Mouse (Mus musculus): Measurements from ENCODE around the gene Coro7.
"Not testable (repeated sequence)": the region's sequence is repeated elsewhere in the genome, so short reads cannot be mapped to it uniquely, and the experiment has no call there.

The Coro7 gene

DNA sequence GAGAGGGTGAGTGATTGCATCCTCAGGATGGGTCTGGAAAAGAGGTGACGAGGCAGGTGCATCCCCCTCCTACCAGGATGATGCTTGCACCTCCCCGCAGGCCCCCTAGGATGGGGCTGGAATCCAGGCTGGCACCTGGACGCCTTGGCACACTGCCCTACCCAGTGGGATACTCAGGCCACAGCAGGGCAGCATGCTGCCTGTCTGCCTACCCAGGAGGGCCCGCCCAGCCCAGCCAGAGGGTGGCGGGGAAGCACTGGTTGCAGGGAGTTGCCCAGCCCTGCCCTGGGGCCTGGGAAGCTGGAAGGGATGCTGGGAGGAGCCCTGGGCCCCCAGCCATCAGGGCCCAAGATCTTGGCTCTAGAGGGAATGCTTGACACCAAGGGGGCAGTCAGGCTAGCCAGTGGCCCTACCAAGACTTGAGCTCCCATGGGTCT lies 84.0 kb downstream of the Coro7 start:
- in situ Hi-C loops (cut with MboI), result no loop called here

DNA sequence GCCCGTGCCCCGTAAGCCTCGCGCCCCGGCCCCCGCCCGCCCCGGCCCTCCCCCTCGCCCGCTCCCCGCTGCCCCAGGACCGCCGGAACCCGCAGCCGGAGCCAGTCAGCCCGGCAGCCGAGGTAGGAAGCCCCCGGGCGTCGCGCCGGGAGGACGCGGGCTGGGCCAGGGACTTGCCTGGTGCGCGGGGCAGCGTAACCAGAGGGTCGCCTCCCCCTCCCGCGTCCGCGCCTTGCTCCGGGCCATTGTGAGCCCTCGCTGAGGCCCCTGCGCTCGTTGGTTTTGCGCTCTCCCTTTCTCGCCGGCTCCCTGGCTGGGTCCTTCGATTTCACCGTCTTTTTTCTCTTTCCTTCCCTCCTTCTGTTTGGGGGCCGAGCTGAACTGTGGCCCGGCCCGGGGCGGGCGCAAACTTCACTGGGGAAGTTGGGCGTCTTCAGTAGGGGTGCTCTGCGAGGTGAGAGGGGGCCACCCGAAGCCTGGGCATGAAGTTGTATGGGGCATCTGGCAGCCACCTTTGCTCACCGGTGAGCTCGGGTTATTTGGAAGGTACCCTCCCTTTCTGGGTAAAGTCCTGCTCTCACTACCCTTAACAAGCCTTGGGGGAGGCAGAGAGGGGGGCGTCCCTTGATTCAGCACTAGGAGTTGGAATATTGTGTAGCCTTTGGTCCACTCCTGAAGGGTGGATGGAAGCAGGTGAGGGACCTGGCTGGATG lies 84.6 kb downstream of the Coro7 start:
- in situ Hi-C loops (cut with MboI), result no loop called here

GRCm38 (mm10) chr16:4593971-4594813 lies 85.4 kb downstream of the Coro7 start, which contains the start of gene Glis2:
Glis2 (plus strand) TSS chr16:4594713.
- in situ Hi-C loops (cut with MboI), result no loop called here

DNA sequence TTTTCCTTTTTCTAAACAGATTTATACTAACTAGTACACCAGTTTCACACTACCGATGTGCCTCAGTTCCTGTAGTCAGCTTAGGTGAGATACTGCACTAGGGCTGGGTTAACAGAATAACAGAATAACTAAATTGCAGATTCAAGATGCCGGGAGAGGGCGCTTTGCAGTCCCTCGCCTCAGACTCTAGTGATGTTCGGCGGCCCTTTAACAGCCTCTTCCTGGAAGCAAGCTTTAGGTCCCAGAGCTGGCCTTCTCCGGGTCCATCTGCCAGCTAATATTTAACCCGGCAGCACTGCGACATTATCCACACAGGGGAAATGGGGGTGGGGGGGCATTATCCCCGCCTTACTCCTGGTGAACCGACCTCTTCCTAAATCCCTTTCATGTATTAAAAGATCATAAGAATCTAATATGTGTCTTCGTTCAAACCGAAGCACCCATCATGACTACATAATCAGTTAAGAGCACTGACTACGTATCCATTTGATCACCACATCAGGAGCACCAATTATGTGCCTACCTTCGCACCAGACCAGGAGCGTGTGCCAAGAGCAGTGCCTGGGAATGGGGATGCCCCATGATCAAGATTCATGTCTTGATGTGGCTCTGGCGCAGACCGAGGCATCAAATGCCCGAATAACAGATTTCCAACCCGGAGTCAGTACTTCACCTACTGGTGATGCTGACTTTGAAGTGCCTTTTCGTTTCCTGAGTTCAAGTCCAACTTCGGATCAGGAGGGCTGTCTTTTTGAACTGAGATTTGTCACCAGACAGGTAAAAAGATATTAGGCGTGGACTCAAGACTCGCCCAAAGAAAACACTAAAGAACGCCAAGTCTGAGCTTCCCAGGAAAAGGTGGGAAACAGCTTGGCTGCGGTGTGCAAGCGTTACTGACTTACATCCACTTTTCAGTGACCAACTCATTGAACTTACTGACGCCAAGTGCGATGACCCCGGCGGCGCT lies 86.4 kb downstream of the Coro7 start:
- in situ Hi-C loops (cut with MboI), result no loop called here

- in situ Hi-C loops (cut with MboI), result no loop called here
These were observed 89.3 kb downstream of the Coro7 start for GRCm38 (mm10) chr16:4590236-4590635.

DNA sequence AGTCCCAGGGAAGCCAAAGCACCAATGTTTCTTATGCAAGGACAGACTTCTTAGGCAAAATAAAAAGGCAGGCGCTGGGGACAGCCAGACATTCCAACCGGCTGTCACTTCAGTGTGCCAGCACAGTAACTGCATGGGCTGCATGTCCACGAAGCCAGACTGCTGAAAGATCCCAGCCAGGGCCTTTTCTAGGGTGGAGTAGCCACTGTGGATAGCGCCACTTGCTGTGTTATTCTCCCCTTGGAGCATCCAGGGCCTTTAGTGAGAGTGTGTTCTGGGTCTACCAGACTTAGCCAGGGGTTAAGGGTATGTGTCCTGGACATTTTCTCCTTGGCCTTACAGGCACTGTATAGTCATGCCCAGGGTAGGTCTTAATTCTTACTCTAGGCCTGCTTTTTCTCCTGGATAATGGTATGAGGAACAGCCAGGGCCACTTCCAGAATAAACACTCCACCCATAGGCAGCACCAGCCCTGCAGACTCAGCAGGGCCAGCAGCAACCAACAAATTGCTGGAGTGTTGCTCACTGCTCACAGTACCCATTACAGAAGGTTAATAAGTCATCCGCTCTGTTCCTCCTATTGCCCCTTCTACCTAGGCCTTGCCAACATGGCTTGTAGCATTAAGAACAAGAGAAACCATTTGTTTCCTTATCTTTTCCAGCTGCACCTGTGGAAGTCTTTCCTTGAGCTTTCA lies 91.9 kb downstream of the Coro7 start:
- in situ Hi-C loops (cut with MboI), result no loop called here

DNA sequence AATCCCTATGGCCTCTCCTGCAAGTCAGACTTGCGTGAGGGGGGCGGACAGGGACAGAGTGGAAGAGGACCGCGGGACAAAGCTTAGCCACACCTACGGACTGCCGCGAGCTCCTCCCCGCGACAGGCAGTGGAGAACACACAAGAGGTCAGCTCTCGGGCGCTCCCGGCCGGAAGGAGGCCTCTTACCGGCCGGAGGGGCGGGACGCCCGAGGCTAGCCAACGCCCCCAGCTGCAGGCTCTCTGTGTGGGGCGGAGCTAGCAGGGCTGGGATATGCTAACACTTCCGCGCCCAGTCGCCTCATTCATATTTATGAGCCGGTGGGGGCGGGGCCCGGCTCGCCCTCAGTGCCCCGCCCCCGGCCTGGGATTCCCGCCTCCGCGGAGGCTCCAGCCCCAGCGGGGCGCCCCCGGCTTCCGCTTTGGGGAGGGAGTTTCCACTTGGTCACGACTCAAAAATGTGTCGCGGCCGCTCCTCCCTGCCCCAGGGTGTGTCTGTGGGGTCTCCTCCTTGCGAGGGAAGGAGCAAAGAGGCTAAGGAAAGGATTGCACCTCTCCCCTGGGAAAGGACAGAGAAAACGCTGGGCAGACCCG lies 93.0 kb downstream of the Coro7 start:
- in situ Hi-C loops (cut with MboI), result no loop called here

- in situ Hi-C loops (cut with MboI), result no loop called here
These were observed 93.7 kb downstream of the Coro7 start for GRCm38 (mm10) chr16:4585642-4586530.

- in situ Hi-C loops (cut with MboI), result no loop called here
These were observed 95.1 kb downstream of the Coro7 start for GRCm38 (mm10) chr16:4584438-4584837.

DNA sequence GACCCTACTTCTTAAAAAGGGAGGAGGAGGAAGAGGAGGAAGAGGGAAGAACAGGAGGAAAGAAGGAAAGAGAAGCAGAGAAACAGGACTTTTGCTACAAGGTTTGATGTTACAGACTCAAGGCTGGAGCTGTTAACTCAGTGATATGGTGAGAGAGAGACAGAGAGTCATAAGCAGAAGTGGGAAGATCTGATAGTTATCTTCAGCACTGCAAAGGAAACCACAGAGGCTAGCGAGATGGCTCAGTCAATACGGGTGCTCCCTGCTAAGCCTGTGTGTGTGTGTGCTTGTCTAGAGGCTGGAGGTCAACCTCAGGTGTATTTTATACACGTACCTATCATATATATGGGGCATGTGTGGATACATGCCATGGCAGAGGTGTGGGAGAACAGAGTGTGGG lies 95.8 kb downstream of the Coro7 start:
- in situ Hi-C loops (cut with MboI), result no loop called here

GRCm38 (mm10) chr16:4581179-4581578 lies 98.4 kb downstream of the Coro7 start:
- in situ Hi-C loops (cut with MboI), result not testable (repeated sequence)

- in situ Hi-C loops (cut with MboI), result no loop called here
These were observed 100.9 kb downstream of the Coro7 start for GRCm38 (mm10) chr16:4578630-4579029.

- in situ Hi-C loops (cut with MboI), result no loop called here
These were observed 102.7 kb downstream of the Coro7 start for GRCm38 (mm10) chr16:4576873-4577272.

Measured in mature B cell (primary cell).